Mouse (Mus musculus) urinary bladder, postnatal 4 days (tissue): ENCODE data around the gene Srcin1.

Experiments
- DNase-seq, 2 experiments: peaks; one replicate each; pipeline ENCODE4 v3.0.0; 2021 to 2022; ENCODE audit warnings: low spot score in 2 of 2

Gene Srcin1

GRCm38 (mm10) chr11:97534442-97535307 is 41.3 kb downstream of the Srcin1 start:
- no peak for DNase-seq

GRCm38 (mm10) chr11:97533653-97534052 is 42.3 kb downstream of the Srcin1 start:
- DNase-seq: no peak

- DNase-seq: no peak
These were observed 42.9 kb downstream of the Srcin1 start for GRCm38 (mm10) chr11:97532950-97533582.

GRCm38 (mm10) chr11:97532354-97532753 is 43.6 kb downstream of the Srcin1 start:
- no peak for DNase-seq

GRCm38 (mm10) chr11:97531381-97532260 is 44.4 kb downstream of the Srcin1 start:
- DNase-seq: peak; percentile 80 to 90

- DNase-seq: no peak
These were observed 45.0 kb downstream of the Srcin1 start for GRCm38 (mm10) chr11:97530961-97531360.

GRCm38 (mm10) chr11:97530069-97530468 is 45.9 kb downstream of the Srcin1 start:
- no peak for DNase-seq

GRCm38 (mm10) chr11:97528282-97528808 is 47.6 kb downstream of the Srcin1 start:
- no peak for DNase-seq

- no peak for DNase-seq
These were observed 50.7 kb downstream of the Srcin1 start for GRCm38 (mm10) chr11:97525313-97525712.

GRCm38 (mm10) chr11:97524306-97524705 is 51.7 kb downstream of the Srcin1 start:
- DNase-seq: no peak

GRCm38 (mm10) chr11:97523827-97524261 is 52.1 kb downstream of the Srcin1 start:
- no peak for DNase-seq

- no peak for DNase-seq
These were observed 52.9 kb downstream of the Srcin1 start for GRCm38 (mm10) chr11:97523107-97523506.

GRCm38 (mm10) chr11:97521741-97522474 is 54.1 kb downstream of the Srcin1 start:
- DNase-seq: no peak

- DNase-seq: no peak
These were observed 55.4 kb downstream of the Srcin1 start for GRCm38 (mm10) chr11:97520541-97520940.

GRCm38 (mm10) chr11:97513066-97513465 is 62.9 kb downstream of the Srcin1 start:
- no peak for DNase-seq

GRCm38 (mm10) chr11:97512511-97512910 is 63.5 kb downstream of the Srcin1 start:
- no peak for DNase-seq

GRCm38 (mm10) chr11:97511661-97512369 is 64.2 kb downstream of the Srcin1 start:
- peak in 1 of 2 experiments; percentile 59 for DNase-seq

- DNase-seq: peak in 1 of 2 experiments; percentile 49
These were observed 64.9 kb downstream of the Srcin1 start for GRCm38 (mm10) chr11:97510966-97511660.

- DNase-seq: no peak
These were observed 66.1 kb downstream of the Srcin1 start for GRCm38 (mm10) chr11:97509715-97510485.
